Mouse (Mus musculus): ENCODE data around the gene Gm49337.

- TF ChIP-seq POLR2A (IDR thresholded peaks at IDR 0.05; ENCODE audit: control insufficient read depth, low read depth, low read length), result no peak
- no peak for TF ChIP-seq CTCF (IDR thresholded peaks at IDR 0.05; ENCODE audit: control insufficient read depth, insufficient read depth, insufficient replicate concordance, low read depth, low read length)
These were observed 19.2 kb downstream of the Gm49337 start for GRCm38 (mm10) chr4:116192286-116192835.
